Mouse (Mus musculus) right cerebral cortex, postnatal 14 days (tissue): ENCODE results near the gene Cstf2t.
A peak's percentile ranks its signal among the peaks of the same experiment; 100 is the strongest.

Experiments
- DNase-seq: peaks from one replicate; pipeline ENCODE4 v3.0.0; 2022

The Cstf2t gene

GRCm38 (mm10) chr19:31082662-31083429 lies at the start of gene Cstf2t:
TSS of gene Cstf2t (plus strand) at chr19:31082837.
- peak; percentile 99 for DNase-seq

- no peak for DNase-seq
These were observed 43.7 kb upstream of the Cstf2t start for GRCm38 (mm10) chr19:31038951-31039350.

GRCm38 (mm10) chr19:31040948-31041847 lies 41.4 kb upstream of the Cstf2t start:
- DNase-seq, result no peak

GRCm38 (mm10) chr19:31046601-31047000 lies 36.0 kb upstream of the Cstf2t start:
- no peak for DNase-seq

- no peak for DNase-seq
These were observed 17.9 kb upstream of the Cstf2t start for GRCm38 (mm10) chr19:31064740-31065139.

GRCm38 (mm10) chr19:31065206-31065781 lies 17.3 kb upstream of the Cstf2t start:
- DNase-seq, result no peak

GRCm38 (mm10) chr19:31073959-31074716 lies 8.5 kb upstream of the Cstf2t start:
- no peak for DNase-seq

- DNase-seq, result no peak
These were observed 7.9 kb upstream of the Cstf2t start for GRCm38 (mm10) chr19:31074717-31075063.

DNA sequence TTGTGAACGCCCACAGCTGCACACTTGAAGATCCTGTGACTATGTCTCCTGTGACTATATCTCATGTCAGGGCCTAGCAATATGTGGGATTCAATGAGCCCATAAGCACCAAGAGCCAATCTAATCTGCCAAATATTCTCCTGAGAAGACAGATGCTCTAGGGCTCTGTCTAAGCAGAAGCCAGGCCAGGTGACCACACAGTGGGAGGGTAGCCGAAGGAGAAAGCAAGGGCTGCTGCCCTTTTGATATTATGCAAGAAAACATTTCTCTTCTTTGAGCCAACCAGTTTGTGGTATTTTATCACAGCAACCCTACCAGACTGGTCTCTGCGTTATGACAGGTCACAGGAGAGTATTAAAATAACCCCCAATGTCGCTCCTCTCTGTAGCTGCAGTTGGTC lies 6.5 kb upstream of the Cstf2t start:
- no peak for DNase-seq

- DNase-seq, result no peak
These were observed 4.4 kb upstream of the Cstf2t start for GRCm38 (mm10) chr19:31078241-31078640.

DNA sequence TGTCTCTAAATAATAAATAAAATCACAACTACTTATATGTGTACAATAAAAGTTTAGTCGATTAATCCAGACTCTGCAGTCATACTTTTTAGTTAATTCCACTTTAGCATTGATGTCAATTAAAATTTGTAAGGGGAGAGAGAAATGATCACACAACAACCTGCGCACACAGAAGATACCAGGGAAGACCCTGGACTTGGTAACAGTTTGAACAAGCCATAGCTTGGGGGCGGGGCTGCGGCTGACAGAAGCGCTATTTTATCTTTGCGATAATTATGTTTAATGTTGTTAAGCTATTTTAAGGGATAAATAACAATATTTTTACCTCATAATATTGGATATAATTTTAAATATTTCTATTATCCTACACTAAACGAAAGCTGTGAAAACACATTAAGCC lies 411 bp upstream of the Cstf2t start:
- DNase-seq, result no peak

DNA sequence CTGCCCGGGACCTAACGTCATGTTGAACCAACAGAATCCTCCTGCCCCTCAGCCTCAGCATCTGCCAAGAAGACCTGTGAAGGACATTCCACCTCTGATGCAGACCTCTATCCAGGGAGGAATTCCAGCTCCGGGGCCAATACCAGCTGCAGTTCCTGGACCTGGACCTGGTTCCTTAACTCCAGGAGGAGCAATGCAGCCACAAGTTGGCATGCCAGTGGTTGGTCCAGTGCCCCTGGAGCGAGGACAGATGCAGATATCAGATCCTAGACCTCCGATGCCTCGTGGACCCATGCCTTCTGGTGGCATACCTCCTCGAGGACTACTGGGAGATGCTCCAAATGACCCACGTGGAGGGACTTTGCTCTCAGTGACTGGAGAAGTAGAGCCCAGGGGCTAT lies 1.1 kb downstream of the Cstf2t start:
- no peak for DNase-seq

GRCm38 (mm10) chr19:31097857-31098256 lies 15.2 kb downstream of the Cstf2t start:
- DNase-seq, result no peak

GRCm38 (mm10) chr19:31099369-31099768 lies 16.7 kb downstream of the Cstf2t start:
- no peak for DNase-seq

DNA sequence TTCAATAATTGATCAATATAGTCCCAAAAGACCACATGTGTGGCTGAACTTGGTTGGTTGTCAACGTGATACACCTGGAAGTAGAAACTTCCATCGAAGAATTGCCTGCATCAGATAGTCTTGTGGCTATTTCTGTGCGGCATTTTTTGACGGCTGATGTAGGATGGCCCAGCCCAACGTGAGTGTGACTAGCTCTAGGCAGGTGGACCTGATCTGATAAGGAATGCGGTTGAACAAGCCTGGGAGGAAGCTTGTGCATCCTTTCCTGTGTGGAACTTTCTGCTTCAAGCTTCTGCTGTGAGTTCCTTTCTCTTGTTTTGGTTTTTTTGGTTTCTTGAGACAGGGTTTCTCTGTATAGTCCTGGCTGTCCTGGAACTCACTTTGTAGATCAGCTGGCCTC lies 22.1 kb downstream of the Cstf2t start:
- DNase-seq, result no peak

- no peak for DNase-seq
These were observed 23.4 kb downstream of the Cstf2t start for GRCm38 (mm10) chr19:31106036-31106435.

- no peak for DNase-seq
These were observed 24.4 kb downstream of the Cstf2t start for GRCm38 (mm10) chr19:31106835-31107554.

DNA sequence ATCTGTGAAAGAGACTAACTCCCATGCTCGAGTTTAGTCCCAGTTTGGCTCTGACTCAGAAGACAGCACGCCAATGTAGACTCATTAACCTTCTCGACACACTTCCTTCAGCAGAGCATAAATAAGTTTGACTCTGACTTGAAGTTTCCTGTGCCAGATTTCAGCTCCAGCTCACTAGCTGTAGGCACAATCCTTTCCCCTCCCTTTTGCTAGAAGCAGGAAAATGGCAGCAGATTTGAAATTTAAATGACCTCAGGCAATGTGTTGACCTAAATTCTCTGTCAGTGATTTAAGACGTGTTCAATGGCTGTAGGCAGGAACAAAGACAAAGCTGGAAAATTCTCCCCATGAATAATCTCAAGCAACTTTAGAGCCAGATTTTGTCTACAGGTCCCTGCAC lies 32.1 kb downstream of the Cstf2t start:
- no peak for DNase-seq

DNA sequence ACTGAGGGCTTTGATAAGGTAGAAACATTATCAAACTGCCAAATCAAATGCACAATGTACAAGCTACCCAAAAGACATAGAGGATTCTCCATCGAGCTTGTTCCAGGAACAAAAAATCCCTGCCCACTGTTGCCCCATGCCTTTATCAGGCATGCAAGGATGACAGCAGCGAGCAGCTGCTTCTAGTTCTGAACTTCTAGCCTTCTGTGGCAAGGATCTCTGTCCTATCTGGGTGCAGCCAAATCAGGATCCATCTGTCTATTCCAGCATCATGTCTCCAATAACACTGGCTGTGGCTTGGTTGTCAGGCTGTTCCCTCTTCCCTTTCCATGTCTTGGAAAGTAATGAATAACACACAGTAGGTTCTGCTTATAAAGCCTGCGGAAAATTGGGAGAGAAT lies 42.0 kb downstream of the Cstf2t start:
- no peak for DNase-seq

GRCm38 (mm10) chr19:31132614-31133013 lies 50.0 kb downstream of the Cstf2t start:
- DNase-seq, result no peak

DNA sequence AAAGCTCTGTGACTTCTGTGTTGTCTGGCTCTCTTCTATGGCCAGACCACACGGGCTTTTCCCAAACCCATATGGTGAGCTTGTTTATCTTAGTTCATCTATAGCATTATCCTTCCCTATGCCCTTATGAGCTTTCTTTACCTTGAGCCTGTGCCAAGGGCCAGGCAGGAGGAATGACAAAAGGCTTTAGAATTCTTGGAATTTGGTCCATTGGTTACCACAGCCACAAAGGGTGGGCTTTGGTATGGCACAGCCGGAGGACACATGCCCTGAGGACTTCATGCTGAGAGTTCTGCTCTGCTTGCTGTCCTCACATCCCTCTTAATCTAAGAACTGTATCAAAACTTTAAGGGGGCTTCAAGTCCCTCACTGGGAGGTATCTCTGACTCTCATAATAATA lies 53.7 kb downstream of the Cstf2t start:
- DNase-seq, result no peak
